Mouse (Mus musculus): Measurements from ENCODE around the gene Nectin2.

Nectin2 gene

GRCm38 (mm10) chr7:19769434-19770374, 19.4 kb upstream of the Nectin2 start:
- no peak for DNase-seq (ENCODE audit: low read depth, low spot score)

GRCm38 (mm10) chr7:19769001-19769400, 18.7 kb upstream of the Nectin2 start:
- no peak for DNase-seq (ENCODE audit: low read depth, low spot score)

- DNase-seq (ENCODE audit: low read depth, low spot score) = no peak
Measured at GRCm38 (mm10) chr7:19768251-19768650, 18.0 kb upstream of the Nectin2 start.

GRCm38 (mm10) chr7:19764581-19764980, 14.3 kb upstream of the Nectin2 start:
- DNase-seq (ENCODE audit: low read depth, low spot score) = no peak

- DNase-seq (ENCODE audit: low read depth, low spot score) = no peak
Measured at GRCm38 (mm10) chr7:19763829-19764477, 13.7 kb upstream of the Nectin2 start.

GRCm38 (mm10) chr7:19762283-19762682, 12.0 kb upstream of the Nectin2 start:
- DNase-seq (ENCODE audit: low read depth, low spot score) = no peak

GRCm38 (mm10) chr7:19760021-19760420, 9.7 kb upstream of the Nectin2 start:
- DNase-seq (ENCODE audit: low read depth, low spot score) = no peak

- DNase-seq (ENCODE audit: low read depth, low spot score) = no peak
Measured at GRCm38 (mm10) chr7:19758623-19759022, 8.3 kb upstream of the Nectin2 start.

GRCm38 (mm10) chr7:19755851-19756786, 5.8 kb upstream of the Nectin2 start:
- DNase-seq (ENCODE audit: low read depth, low spot score) = no peak

GRCm38 (mm10) chr7:19755008-19755407, 4.7 kb upstream of the Nectin2 start:
- DNase-seq (ENCODE audit: low read depth, low spot score) = no peak

- DNase-seq (ENCODE audit: low read depth, low spot score) = no peak
Measured at GRCm38 (mm10) chr7:19754065-19754464, 3.8 kb upstream of the Nectin2 start.

GRCm38 (mm10) chr7:19753587-19753986, 3.3 kb upstream of the Nectin2 start:
- DNase-seq (ENCODE audit: low read depth, low spot score) = no peak

GRCm38 (mm10) chr7:19752652-19753051, 2.4 kb upstream of the Nectin2 start:
- no peak for DNase-seq (ENCODE audit: low read depth, low spot score)

- DNase-seq (ENCODE audit: low read depth, low spot score) = no peak
Measured at GRCm38 (mm10) chr7:19751070-19751383, 744 bp upstream of the Nectin2 start.

- peak; percentile 98 for DNase-seq (ENCODE audit: low read depth, low spot score)
Measured at GRCm38 (mm10) chr7:19749389-19750216, 680 bp downstream of the Nectin2 start.

GRCm38 (mm10) chr7:19748219-19749195, 1.8 kb downstream of the Nectin2 start:
- no peak for DNase-seq (ENCODE audit: low read depth, low spot score)

GRCm38 (mm10) chr7:19747420-19748218, 2.7 kb downstream of the Nectin2 start:
- no peak for DNase-seq (ENCODE audit: low read depth, low spot score)

GRCm38 (mm10) chr7:19746426-19747201, 3.7 kb downstream of the Nectin2 start:
- DNase-seq (ENCODE audit: low read depth, low spot score) = no peak

Measured in WW6 (cell line).